Mouse (Mus musculus): ENCODE data around the gene Plekha6. TPM values are rescaled to one million over a fixed set of nuclear protein-coding genes. Genes with fewer than 3 reads are reported as not detected.

Gene Plekha6
- polyA plus RNA-seq, 1 experiment from 2014 or later, result 15.0 TPM

DNA sequence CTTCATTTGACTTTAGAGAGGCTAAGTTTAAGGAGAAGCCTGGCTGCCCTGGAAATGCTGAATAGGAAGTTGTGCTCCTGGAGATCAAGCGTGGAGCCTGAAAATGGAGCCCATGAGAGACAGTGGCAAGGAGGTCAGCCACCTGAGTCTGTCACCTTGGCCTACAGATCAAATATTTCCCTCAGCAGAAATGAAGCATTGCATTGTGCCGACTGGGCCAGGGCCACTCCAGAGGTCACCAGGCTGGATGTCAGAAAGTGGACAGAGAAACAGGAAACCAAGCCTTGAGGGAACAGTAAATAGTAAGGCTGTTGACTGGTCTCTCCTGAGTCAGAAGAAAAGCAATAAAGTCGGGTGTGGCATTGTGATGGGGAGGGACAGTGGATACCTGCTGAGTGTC lies 61.1 kb downstream of the Plekha6 start:
- Histone ChIP-seq H3K9ac (ENCODE audit: low read depth, low read length) (no peak overlapping the region), H3K27ac (ENCODE audit: low read depth, low read length) (no peak overlapping the region), H3K4me2 (ENCODE audit: low read length) (no peak overlapping the region), H3K4me3 (ENCODE audit: low read length) (no peak overlapping the region), H3K36me3 (ENCODE audit: control insufficient read depth, insufficient read depth, low read length) (no peaks in the 10 kb centered on the region), H3K4me1 (ENCODE audit: control insufficient read depth, insufficient read depth, low read depth, low read length) (peaks cover 37% of the 10 kb centered on the region), H3K27me3 (replicated peaks; ENCODE audit: control insufficient read depth, insufficient read depth, low read length) (no peaks in the 10 kb centered on the region), H3K9me3 (ENCODE audit: control insufficient read depth, low read length) (no peaks in the 10 kb centered on the region)
- ATAC-seq, result no peak
- 73% methylated on average over 3 of the region's 3 CpGs for WGBS

GRCm38 (mm10) chr1:133225561-133225960 lies 61.6 kb downstream of the Plekha6 start:
- no peaks in the 10 kb centered on the region for H3K9me3 ChIP-seq (ENCODE audit: control insufficient read depth, low read length)
- ATAC-seq, result no peak
- H3K27ac ChIP-seq (ENCODE audit: low read depth, low read length), result no peak overlapping the region
- 76% methylated on average over 2 of the region's 2 CpGs for WGBS
- no peak overlapping the region for H3K4me3 ChIP-seq (ENCODE audit: low read length)
- no peak overlapping the region for H3K9ac ChIP-seq (ENCODE audit: low read depth, low read length)
- no peaks in the 10 kb centered on the region for H3K36me3 ChIP-seq (ENCODE audit: control insufficient read depth, insufficient read depth, low read length)
- no peaks in the 10 kb centered on the region for H3K27me3 ChIP-seq (replicated peaks; ENCODE audit: control insufficient read depth, insufficient read depth, low read length)
- H3K4me1 ChIP-seq (ENCODE audit: control insufficient read depth, insufficient read depth, low read depth, low read length), result peaks cover 37% of the 10 kb centered on the region
- no peak overlapping the region for H3K4me2 ChIP-seq (ENCODE audit: low read length)

DNA sequence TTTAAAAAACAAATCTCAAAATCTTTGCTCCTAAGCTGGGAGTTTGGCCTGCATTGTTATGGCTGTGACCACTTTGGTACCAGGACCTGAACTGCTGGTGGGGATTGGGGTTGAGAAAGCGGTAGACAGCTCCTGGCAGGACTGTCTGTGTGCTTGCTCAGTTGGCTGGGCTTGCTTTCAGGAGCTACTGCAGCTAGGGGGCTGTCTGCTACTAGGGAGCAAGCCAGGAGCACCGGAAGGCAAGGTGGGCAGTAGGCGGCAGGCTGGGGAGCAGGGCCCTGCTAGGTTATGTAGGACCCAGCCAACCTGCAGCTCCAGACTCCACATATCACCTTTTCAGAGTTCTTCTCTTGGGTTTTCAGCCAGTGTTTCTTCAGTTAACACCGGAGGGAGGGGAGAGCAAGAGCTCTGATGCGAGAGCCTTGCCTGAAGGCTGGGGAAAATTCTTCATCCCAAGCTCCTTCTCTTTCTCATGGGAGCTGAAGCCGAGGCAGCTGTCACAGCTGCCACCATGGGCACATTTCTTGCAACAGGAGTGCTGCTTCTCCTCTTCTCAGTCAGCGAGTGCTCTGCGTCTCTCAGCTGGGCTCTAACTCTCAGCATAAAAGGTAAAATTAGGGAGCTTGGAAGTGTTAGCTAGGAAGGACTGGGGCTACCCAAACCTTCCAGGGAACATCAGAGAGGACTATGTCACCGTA lies 62.1 kb downstream of the Plekha6 start:
- H3K27me3 ChIP-seq (replicated peaks; ENCODE audit: control insufficient read depth, insufficient read depth, low read length), result no peaks in the 10 kb centered on the region
- H3K27ac ChIP-seq (ENCODE audit: low read depth, low read length), result peak overlapping the region; percentile 10
- H3K9ac ChIP-seq (ENCODE audit: low read depth, low read length), result no peak overlapping the region
- 32% methylated on average over 9 of the region's 9 CpGs for WGBS
- ATAC-seq, result 0 out of 2 replicates have a peak, but pooled peaks have one; percentile 28
- H3K4me1 ChIP-seq (ENCODE audit: control insufficient read depth, insufficient read depth, low read depth, low read length), result peaks cover 37% of the 10 kb centered on the region
- H3K36me3 ChIP-seq (ENCODE audit: control insufficient read depth, insufficient read depth, low read length), result no peaks in the 10 kb centered on the region
- no peaks in the 10 kb centered on the region for H3K9me3 ChIP-seq (ENCODE audit: control insufficient read depth, low read length)
- no peak overlapping the region for H3K4me2 ChIP-seq (ENCODE audit: low read length)
- H3K4me3 ChIP-seq (ENCODE audit: low read length), result no peak overlapping the region

- 18% methylated on average over 9 of the region's 9 CpGs for WGBS
- peak; percentile 30; the same call in 1 of the 2 replicates for ATAC-seq
- Histone ChIP-seq H3K36me3 (ENCODE audit: control insufficient read depth, insufficient read depth, low read length) (no peaks in the 10 kb centered on the region), H3K4me1 (ENCODE audit: control insufficient read depth, insufficient read depth, low read depth, low read length) (peaks cover 35% of the 10 kb centered on the region), H3K4me3 (ENCODE audit: low read length) (no peak overlapping the region), H3K9me3 (ENCODE audit: control insufficient read depth, low read length) (no peaks in the 10 kb centered on the region), H3K27me3 (replicated peaks; ENCODE audit: control insufficient read depth, insufficient read depth, low read length) (no peaks in the 10 kb centered on the region), H3K9ac (ENCODE audit: low read depth, low read length) (0 out of 2 replicates have a peak overlapping the region, but pooled peaks have one; percentile 24), H3K27ac (ENCODE audit: low read depth, low read length) (peak overlapping the region; percentile 27), H3K4me2 (ENCODE audit: low read length) (peak overlapping the region; percentile 20; the same call in 1 of the 2 replicates)
Observed at GRCm38 (mm10) chr1:133226928-133227327, 62.9 kb downstream of the Plekha6 start.

DNA sequence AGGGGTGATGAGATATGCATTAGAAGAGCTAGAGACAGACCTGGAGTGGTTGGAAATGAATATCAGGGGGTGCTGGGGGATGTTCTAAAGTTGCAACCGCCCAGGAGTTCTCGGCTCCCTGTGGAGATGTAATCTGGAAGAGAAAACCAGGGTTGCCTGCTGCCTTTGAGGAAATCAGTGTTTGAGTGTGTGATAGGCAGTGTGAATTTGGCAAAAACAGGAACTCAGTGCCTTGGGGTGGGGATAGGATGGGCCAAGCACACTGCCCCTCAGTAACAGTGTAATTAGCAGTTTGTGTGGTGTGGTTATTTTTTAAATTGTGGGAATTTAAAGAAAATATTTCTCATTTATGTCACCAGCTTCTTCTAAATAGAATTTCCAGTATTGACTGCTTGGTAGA lies 63.4 kb downstream of the Plekha6 start:
- Histone ChIP-seq H3K4me3 (ENCODE audit: low read length) (no peak overlapping the region), H3K36me3 (ENCODE audit: control insufficient read depth, insufficient read depth, low read length) (no peaks in the 10 kb centered on the region), H3K9ac (ENCODE audit: low read depth, low read length) (no peak overlapping the region), H3K27ac (ENCODE audit: low read depth, low read length) (peak overlapping the region; percentile 27), H3K9me3 (ENCODE audit: control insufficient read depth, low read length) (no peaks in the 10 kb centered on the region), H3K27me3 (replicated peaks; ENCODE audit: control insufficient read depth, insufficient read depth, low read length) (no peaks in the 10 kb centered on the region), H3K4me2 (ENCODE audit: low read length) (peak overlapping the region; percentile 20; the same call in 1 of the 2 replicates), H3K4me1 (ENCODE audit: control insufficient read depth, insufficient read depth, low read depth, low read length) (peaks cover 33% of the 10 kb centered on the region)
- WGBS, result 37% methylated on average over 2 of the region's 2 CpGs
- no peak for ATAC-seq

DNA sequence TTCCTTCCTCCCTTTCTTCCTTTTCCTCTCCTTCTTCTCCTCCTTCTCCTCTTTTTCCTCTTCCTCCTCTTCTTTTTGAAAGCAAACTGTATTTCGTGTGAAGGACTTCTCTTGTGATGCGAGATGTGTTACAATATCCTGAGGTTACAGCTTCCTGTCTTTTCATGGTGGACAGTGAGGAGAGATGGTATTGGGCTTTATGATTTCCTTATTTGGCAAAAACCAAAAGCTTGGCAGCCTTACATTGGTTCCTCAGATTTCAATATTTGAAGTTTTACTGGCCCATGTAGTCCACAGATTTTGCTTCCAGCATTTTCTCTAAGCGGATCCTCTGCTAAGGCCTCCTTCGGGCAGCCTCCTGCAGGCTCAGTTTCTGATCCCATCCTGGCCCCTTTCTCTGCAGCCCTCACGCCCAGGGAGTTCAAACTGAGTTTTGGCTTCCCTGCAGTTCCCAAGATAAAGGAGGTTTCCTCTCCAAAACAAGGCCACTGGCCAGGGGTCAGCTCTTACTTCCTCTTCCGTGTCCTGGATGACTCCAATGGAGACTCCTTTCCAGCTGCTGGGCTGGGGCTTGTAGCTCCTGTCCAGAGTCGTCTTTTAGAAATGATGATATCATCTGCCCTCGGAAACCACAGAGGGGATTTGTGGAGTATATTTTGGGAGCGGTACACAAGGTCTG lies 64.9 kb downstream of the Plekha6 start:
- Histone ChIP-seq H3K4me2 (ENCODE audit: low read length) (no peak overlapping the region), H3K9me3 (ENCODE audit: control insufficient read depth, low read length) (no peaks in the 10 kb centered on the region), H3K4me3 (ENCODE audit: low read length) (no peak overlapping the region), H3K4me1 (ENCODE audit: control insufficient read depth, insufficient read depth, low read depth, low read length) (peaks cover 29% of the 10 kb centered on the region), H3K27me3 (replicated peaks; ENCODE audit: control insufficient read depth, insufficient read depth, low read length) (no peaks in the 10 kb centered on the region), H3K36me3 (ENCODE audit: control insufficient read depth, insufficient read depth, low read length) (no peaks in the 10 kb centered on the region), H3K27ac (ENCODE audit: low read depth, low read length) (no peak overlapping the region), H3K9ac (ENCODE audit: low read depth, low read length) (no peak overlapping the region)
- no peak for ATAC-seq
- WGBS, result 62% methylated on average over 9 of the region's 9 CpGs

DNA sequence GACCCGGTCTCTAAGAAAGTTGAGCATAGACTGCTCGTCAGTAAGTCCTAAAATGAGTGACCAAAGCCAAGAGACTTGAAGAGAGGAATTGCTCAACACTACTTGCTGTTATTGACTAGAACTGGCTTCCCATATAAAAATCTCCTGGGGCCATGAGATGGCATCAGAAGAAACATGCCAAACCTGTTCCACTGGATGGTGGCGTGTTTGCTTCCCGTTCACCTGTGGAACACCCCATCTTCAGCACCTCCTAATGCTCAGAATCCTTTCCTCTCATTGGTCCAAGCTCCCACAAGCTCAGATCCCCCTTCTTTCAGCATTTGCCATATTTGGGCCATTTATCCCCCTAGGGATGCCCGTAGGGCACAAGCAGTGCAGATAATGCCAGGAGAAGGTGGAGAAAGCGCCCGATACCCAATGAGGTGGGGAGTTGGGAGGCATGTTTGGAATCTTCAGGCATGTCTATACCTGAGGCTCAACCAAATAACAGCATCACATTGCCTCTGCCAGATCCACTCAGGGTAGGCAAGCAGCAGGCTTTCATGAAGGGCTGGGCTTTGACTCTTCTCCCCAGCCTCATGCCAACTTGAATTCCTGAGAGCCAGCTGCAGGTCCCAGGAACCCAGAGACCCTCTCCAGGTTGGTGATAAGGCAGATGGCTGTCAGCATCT lies 67.6 kb downstream of the Plekha6 start:
- H3K9me3 ChIP-seq (ENCODE audit: control insufficient read depth, low read length), result no peaks in the 10 kb centered on the region
- no peak overlapping the region for H3K4me2 ChIP-seq (ENCODE audit: low read length)
- H3K4me3 ChIP-seq (ENCODE audit: low read length), result no peak overlapping the region
- H3K36me3 ChIP-seq (ENCODE audit: control insufficient read depth, insufficient read depth, low read length), result no peaks in the 10 kb centered on the region
- H3K27me3 ChIP-seq (replicated peaks; ENCODE audit: control insufficient read depth, insufficient read depth, low read length), result no peaks in the 10 kb centered on the region
- no peak for ATAC-seq
- H3K27ac ChIP-seq (ENCODE audit: low read depth, low read length), result no peak overlapping the region
- 88% methylated on average over 7 of the region's 7 CpGs for WGBS
- no peak overlapping the region for H3K9ac ChIP-seq (ENCODE audit: low read depth, low read length)
- H3K4me1 ChIP-seq (ENCODE audit: control insufficient read depth, insufficient read depth, low read depth, low read length), result peaks cover 18% of the 10 kb centered on the region

GRCm38 (mm10) chr1:133235909-133236308 lies 71.9 kb downstream of the Plekha6 start:
- H3K4me2 ChIP-seq (ENCODE audit: low read length), result no peak overlapping the region
- H3K27me3 ChIP-seq (replicated peaks; ENCODE audit: control insufficient read depth, insufficient read depth, low read length), result no peaks in the 10 kb centered on the region
- no peak overlapping the region for H3K9ac ChIP-seq (ENCODE audit: low read depth, low read length)
- 0 out of 2 replicates have a peak, but pooled peaks have one; percentile 9 for ATAC-seq
- no peak overlapping the region for H3K27ac ChIP-seq (ENCODE audit: low read depth, low read length)
- H3K9me3 ChIP-seq (ENCODE audit: control insufficient read depth, low read length), result no peaks in the 10 kb centered on the region
- 57% methylated on average over 5 of the region's 5 CpGs for WGBS
- no peak overlapping the region for H3K4me3 ChIP-seq (ENCODE audit: low read length)
- H3K4me1 ChIP-seq (ENCODE audit: control insufficient read depth, insufficient read depth, low read depth, low read length), result peaks cover 10% of the 10 kb centered on the region
- no peaks in the 10 kb centered on the region for H3K36me3 ChIP-seq (ENCODE audit: control insufficient read depth, insufficient read depth, low read length)

All from hindbrain, embryonic 16.5 days (tissue).